Mouse (Mus musculus): ENCODE results near the gene Snrpc. TPM values are rescaled to one million over a fixed set of nuclear protein-coding genes. Genes with fewer than 3 reads are reported as not detected.

The Snrpc gene
- total RNA-seq, 2 experiments from 2014 or later: 82.0 to 85.1 TPM

- intact Hi-C loops (cut with DNase I): no loop called here
- no peak for DNase-seq
These were observed 18.9 kb upstream of the Snrpc start for GRCm38 (mm10) chr17:27819011-27819410.

GRCm38 (mm10) chr17:27819521-27819970, 18.4 kb upstream of the Snrpc start:
- intact Hi-C loops (cut with DNase I): no loop called here
- peak; percentile 45 to 62 for DNase-seq

- peak; percentile 67 to 76 for DNase-seq
- intact Hi-C loops (cut with DNase I): no loop called here
These were observed 17.9 kb upstream of the Snrpc start for GRCm38 (mm10) chr17:27819971-27820567.

- DNase-seq: peak; percentile 98 to 99
- intact Hi-C loops (cut with DNase I): no loop called here
These were observed 17.2 kb upstream of the Snrpc start, which contains the start of gene D17Wsu92e for GRCm38 (mm10) chr17:27820568-27821406. TSS of gene D17Wsu92e (minus strand) at chr17:27820648.

- DNase-seq: peak; percentile 31 to 32
- intact Hi-C loops (cut with DNase I): loop anchor here (2.0 kb wide), 1 partner anchor 17 kb away; the partner anchor contains the start of gene Snrpc
These were observed 16.3 kb upstream of the Snrpc start for GRCm38 (mm10) chr17:27821407-27822338.

DNA sequence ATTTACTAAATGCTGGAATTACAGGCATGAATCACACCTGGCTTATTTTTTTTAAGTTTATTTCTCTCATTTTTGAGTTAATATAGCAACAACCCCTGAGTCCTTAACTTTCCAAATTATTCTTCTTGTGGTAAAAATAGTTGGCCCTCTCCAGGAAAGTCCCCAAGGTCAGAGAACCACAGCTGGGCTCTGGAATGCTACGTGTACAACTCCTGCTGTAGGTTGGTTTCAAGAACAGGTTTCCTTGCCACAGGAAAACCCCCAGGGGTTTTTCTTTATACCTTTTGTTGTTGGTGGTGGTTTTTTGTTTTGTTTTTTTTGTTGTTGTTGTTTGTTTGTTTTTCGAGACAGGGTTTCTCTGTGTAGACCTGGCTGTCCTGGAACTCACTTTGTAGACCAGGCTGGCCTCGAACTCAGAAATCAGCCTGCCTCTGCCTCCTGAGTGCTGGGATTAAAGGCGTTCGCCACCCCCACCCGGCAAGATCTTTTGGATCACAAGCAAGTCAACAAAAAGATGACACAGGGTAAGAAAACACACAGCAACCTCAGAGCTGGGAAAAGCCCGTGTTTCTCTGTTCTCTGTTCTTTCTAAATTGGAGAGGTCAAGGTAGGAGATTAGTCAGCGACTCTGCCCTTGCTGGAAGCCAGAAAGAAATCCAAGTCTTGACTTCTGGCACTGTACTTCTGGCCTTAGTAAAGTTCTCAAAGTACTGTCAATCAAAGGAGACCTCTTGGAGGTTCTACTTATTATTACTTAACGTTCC, 14.6 kb upstream of the Snrpc start:
- no peak for DNase-seq
- intact Hi-C loops (cut with DNase I): loop anchor here (2.0 kb wide), 1 partner anchor 15 kb away; the partner anchor contains the start of gene Snrpc

DNA sequence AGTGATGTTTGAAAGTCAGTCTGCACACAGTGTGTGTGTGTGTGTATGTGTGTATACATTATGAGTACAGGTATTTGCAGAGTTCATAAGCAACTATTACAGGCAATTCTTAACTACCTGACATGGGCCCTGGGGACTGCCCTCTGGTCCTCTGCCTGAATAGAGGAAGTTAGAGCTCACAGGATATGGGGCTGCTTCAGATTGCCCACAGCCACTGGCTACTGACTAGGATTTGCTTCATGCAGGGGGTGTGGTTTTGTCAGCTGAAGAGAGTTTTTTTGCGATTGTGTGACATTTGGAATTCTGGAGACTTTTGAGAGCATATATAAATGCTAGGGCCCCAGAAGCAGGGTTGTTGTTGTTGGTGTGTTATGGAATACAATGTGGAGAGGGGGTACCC, 13.0 kb upstream of the Snrpc start:
- DNase-seq: no peak
- intact Hi-C loops (cut with DNase I): no loop called here

- intact Hi-C loops (cut with DNase I): no loop called here
- DNase-seq: no peak
These were observed 12.4 kb upstream of the Snrpc start for GRCm38 (mm10) chr17:27825539-27825938.

GRCm38 (mm10) chr17:27825984-27826905, 11.7 kb upstream of the Snrpc start:
- intact Hi-C loops (cut with DNase I): no loop called here

GRCm38 (mm10) chr17:27826908-27827383, 11.0 kb upstream of the Snrpc start:
- intact Hi-C loops (cut with DNase I): no loop called here
- peak; percentile 60 to 71 for DNase-seq

More at GRCm38 (mm10) chr17:27825984-27826905, 11.7 kb upstream of the Snrpc start:
- DNase-seq: peak; percentile 66 to 75

GRCm38 (mm10) chr17:27827511-27827910, 10.4 kb upstream of the Snrpc start:
- intact Hi-C loops (cut with DNase I): no loop called here
- DNase-seq: no peak

DNA sequence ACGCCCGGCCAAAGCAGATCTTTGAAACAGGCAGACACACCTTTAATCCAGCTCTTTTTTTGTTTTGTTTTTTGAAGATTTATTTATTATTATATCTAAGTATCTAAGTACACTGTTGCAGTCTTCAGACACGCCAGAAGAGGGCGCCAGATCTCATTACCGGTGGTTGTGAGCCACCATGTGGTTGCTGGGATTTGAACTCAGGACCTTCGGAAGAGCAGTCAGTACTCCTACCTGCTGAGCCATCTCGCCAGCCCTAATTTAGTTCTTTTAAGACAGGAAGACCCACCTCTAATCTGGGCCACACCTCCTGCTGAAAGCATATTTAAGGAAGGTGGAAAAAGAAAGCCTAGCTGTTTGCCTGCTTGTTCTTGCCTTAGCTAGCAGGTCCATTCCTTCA, 7.5 kb upstream of the Snrpc start:
- intact Hi-C loops (cut with DNase I): no loop called here
- DNase-seq: no peak

- peak; percentile 97 to 98 for DNase-seq
- intact Hi-C loops (cut with DNase I): loop anchor here (1.0 to 2.0 kb wide), 2 partner anchors 17 to 68 kb away; no protein-coding TSS in a partner anchor
These were observed 1.7 kb downstream of the Snrpc start for GRCm38 (mm10) chr17:27839469-27840252.

DNA sequence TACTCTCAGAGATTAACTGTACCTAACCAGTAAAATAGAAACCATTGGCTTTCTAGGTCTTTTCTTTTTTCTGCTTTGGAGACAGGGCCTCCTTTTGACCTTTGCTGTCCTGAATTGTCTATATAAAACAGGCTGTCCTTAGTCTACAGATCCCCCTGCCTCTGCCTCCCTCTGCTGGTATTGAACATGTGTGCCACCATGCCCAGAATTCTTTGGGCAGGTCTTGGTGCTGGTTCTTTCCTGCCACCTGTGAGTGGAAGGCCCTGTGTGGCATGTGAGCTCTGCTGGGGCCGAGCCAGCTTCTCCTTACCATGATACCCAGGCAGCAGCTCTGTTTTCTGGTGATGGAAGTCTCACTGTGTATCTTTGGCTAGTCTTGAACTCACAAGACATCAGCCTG, 10.4 kb downstream of the Snrpc start:
- no peak for DNase-seq
- intact Hi-C loops (cut with DNase I): no loop called here

DNA sequence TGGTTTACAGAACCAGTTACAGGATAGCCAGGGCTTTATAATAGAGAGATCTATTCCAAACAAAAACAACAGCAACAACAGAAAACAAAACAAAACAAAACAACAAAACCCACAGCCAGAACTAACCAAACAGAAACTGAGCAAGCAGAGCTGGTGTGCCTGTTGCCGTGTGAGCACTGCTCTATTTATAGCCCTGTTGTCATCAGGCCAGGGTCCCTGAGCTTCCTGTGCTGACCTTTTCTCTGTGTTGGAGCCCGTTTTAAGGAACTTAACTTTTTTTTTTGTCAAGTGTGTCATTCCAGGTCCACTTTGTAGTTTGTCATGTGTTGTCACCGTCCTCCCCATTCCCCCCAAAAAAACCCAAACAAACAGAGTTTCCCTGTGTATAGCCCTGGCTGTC, 13.1 kb downstream of the Snrpc start:
- intact Hi-C loops (cut with DNase I): no loop called here
- peak; percentile 28 to 34 for DNase-seq

DNA sequence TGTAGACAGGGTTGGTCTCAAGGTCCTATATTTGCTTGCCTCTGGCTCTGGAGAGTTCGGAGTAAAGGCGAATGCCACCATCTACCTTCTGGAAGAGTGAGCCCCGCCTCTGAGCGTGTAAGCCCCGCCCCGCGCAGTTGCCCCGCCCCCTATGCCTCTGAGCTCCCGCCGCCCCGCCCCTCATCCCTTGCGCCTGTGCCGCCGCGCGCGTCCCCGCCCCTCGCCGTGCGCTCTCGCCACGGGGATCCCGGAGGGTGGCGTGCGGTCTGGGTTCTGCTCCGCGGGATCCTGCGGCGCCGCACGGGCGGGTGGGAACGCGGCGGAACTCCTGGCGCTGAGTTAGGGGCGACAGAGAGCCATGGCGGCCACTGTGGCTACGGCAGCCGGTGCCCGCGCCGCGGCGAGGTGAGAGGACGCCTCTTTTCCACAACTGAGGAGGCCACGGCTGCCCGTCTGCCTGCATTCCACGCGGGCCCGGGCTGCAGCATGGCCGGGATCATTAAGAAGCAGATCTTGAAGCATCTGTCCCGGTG, 18.4 kb downstream of the Snrpc start, which contains the start of gene Uhrf1bp1:
Uhrf1bp1 (plus strand) TSS at position 177 of the 533 bp plus-strand sequence.
- peak; percentile 81 to 83 for DNase-seq
- intact Hi-C loops (cut with DNase I): no loop called here
